Mouse (Mus musculus) limb, embryonic 11.5 days (tissue): ENCODE results near the gene Usp40. TPM values are rescaled to one million over a fixed set of nuclear protein-coding genes. Genes with fewer than 3 reads are reported as not detected.

Source experiments
- ATAC-seq: fragments of 200-750 bp; cut with Nextera tagmentation; 2 replicates; pipeline ENCODE4 v1.8.0; 2017; ENCODE audit warnings: low read depth; ENCODE audit not compliant: insufficient number of reproducible peaks, low FRiP score, low TSS enrichment
- DNase-seq: peaks from one replicate; pipeline ENCODE4 v3.0.0-alpha.2; 2015; ENCODE audit warnings: low spot score
- H3K27ac ChIP-seq: fragments of 300-500 bp; sonication (generic); replicated peaks from 2 replicates; pipeline ENCODE4 v1.5.1; 2014; ENCODE audit warnings: low read depth, mild to moderate bottlenecking, low read length
- H3K27me3 ChIP-seq: fragments of 300-500 bp; sonication (generic); 2 replicates; pipeline ENCODE4 v1.6.1; 2014; ENCODE audit warnings: mild to moderate bottlenecking, low read length, mixed read lengths; ENCODE audit not compliant: control insufficient read depth, insufficient read depth
- H3K36me3 ChIP-seq: fragments of 300-500 bp; sonication (generic); 2 replicates; pipeline ENCODE4 v1.6.1; 2014; ENCODE audit warnings: mild to moderate bottlenecking, low read length, moderate library complexity, mixed read lengths; ENCODE audit not compliant: control insufficient read depth, insufficient read depth
- H3K4me1 ChIP-seq: fragments of 300-500 bp; sonication (generic); 2 replicates; pipeline ENCODE4 v1.6.1; 2014; ENCODE audit warnings: low read length, mixed read lengths; ENCODE audit not compliant: control insufficient read depth, insufficient read depth
- H3K4me2 ChIP-seq: fragments of 300-500 bp; sonication (generic); 2 replicates; pipeline ENCODE4 v1.6.1; 2014; ENCODE audit warnings: low read depth, mild to moderate bottlenecking, moderate library complexity; ENCODE audit not compliant: severe bottlenecking
- H3K4me3 ChIP-seq: fragments of 300-500 bp; sonication (generic); 2 replicates; pipeline ENCODE4 v1.5.1; 2014; ENCODE audit warnings: low read depth, low read length
- H3K9ac ChIP-seq: fragments of 300-500 bp; sonication (generic); 2 replicates; pipeline ENCODE4 v1.6.1; 2014; ENCODE audit warnings: mild to moderate bottlenecking, low read length
- H3K9me3 ChIP-seq: fragments of 300-500 bp; sonication (generic); 2 replicates; pipeline ENCODE4 v1.6.1; 2016; ENCODE audit warnings: low read length; ENCODE audit not compliant: control insufficient read depth
- WGBS: fragments of 180-500 bp; shearing (Covaris S2); extraction: QIAGEN DNeasy Blood & Tissue Kit; methylation state at CpG from one replicate; pipeline ENCODE4 v1.1.7; 2014; 5-methylcytosine and 5-hydroxymethylcytosine counted together
- polyA plus RNA-seq: library from polyadenylated mRNA; unstranded; fragments of >200 nt; fragmentation: Nextera tagmentation; extraction: Ambion mirVana; gene quantifications from 2 replicates; pipeline ENCODE4 v1.2.1, GENCODE M21; 2014

Usp40 gene
- polyA plus RNA-seq, 1 experiment from 2014 or later: 38.5 TPM

- H3K4me2 ChIP-seq: no peak overlapping the region
- no peaks in the 10 kb centered on the region for H3K27me3 ChIP-seq
- ATAC-seq (no peak), DNase-seq (no peak)
- peaks cover 19% of the 10 kb centered on the region; the same call in 1 of the 2 replicates for H3K36me3 ChIP-seq
- no peak overlapping the region for H3K9ac ChIP-seq
- H3K4me3 ChIP-seq: no peak overlapping the region
- WGBS: 86% methylated on average over 7 of the region's 7 CpGs
- no peak overlapping the region for H3K27ac ChIP-seq
- H3K4me1 ChIP-seq: no peaks in the 10 kb centered on the region
- H3K9me3 ChIP-seq: no peaks in the 10 kb centered on the region
Observed at GRCm38 (mm10) chr1:87936075-87936474, 72.3 kb downstream of the Usp40 start.

DNA sequence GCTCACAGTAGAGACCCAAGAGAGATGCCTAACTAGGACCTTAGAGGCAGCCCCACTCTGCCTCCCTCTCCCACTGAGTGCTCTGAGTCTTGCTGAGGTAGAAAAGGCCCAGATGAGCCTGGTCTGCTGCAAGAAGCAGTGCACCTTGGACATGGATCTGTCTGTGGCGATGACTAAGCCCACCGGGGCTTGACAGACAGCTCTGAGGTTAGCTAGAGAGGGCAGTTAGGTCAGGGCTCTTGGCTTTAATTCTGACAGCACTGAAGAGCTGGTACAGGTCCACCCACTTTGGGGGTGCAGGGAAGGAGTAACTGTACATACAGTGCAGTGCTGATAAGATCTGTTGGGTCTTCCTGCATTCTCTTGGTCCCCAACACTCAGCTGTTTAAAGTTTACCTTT, 72.8 kb downstream of the Usp40 start:
- Histone ChIP-seq H3K27ac (no peak overlapping the region), H3K9ac (no peak overlapping the region), H3K9me3 (no peaks in the 10 kb centered on the region), H3K4me2 (no peak overlapping the region), H3K4me3 (no peak overlapping the region), H3K36me3 (peaks cover 18% of the 10 kb centered on the region; the same call in 1 of the 2 replicates), H3K4me1 (no peaks in the 10 kb centered on the region), H3K27me3 (no peaks in the 10 kb centered on the region)
- ATAC-seq (no peak), DNase-seq (no peak)
- WGBS: 94% methylated on average over 2 of the region's 2 CpGs

GRCm38 (mm10) chr1:87935095-87935494, 73.3 kb downstream of the Usp40 start:
- Histone ChIP-seq H3K27ac (no peak overlapping the region), H3K4me3 (no peak overlapping the region), H3K4me1 (no peaks in the 10 kb centered on the region), H3K9ac (no peak overlapping the region), H3K36me3 (peaks cover 18% of the 10 kb centered on the region; the same call in 1 of the 2 replicates), H3K4me2 (no peak overlapping the region), H3K27me3 (no peaks in the 10 kb centered on the region), H3K9me3 (no peaks in the 10 kb centered on the region)
- DNase-seq (no peak), ATAC-seq (no peak)
- 92% methylated on average over 9 of the region's 9 CpGs for WGBS

DNA sequence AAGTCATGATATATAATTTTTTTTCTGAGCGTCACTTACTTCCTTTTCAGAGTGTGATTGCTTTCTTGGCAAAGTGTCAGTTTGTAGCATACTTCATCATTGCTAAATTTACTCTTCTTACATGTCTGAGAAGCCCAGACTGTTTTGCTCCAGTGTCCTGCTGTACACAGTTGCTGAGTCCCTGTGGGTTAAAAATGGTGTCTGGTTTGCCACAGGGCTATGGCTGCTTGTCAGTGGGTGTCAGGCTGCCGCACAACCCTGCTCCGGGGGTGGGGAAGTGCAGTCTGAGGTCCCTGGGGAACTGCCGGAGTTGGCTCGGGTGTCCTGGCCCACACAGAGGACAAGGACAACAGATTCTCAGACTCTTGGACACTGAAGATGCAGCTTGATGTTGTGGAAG, 75.3 kb downstream of the Usp40 start:
- Histone ChIP-seq H3K27ac (no peak overlapping the region), H3K4me1 (no peaks in the 10 kb centered on the region), H3K9ac (no peak overlapping the region), H3K4me2 (no peak overlapping the region), H3K27me3 (no peaks in the 10 kb centered on the region), H3K36me3 (peaks cover 13% of the 10 kb centered on the region; the same call in 1 of the 2 replicates), H3K4me3 (no peak overlapping the region), H3K9me3 (no peaks in the 10 kb centered on the region)
- 92% methylated on average over 5 of the region's 5 CpGs for WGBS
- ATAC-seq: no peak
- no peak for DNase-seq

GRCm38 (mm10) chr1:87929730-87930129, 78.6 kb downstream of the Usp40 start:
- Histone ChIP-seq H3K4me3 (no peak overlapping the region), H3K4me1 (no peaks in the 10 kb centered on the region), H3K27me3 (no peaks in the 10 kb centered on the region), H3K9me3 (no peaks in the 10 kb centered on the region), H3K4me2 (no peak overlapping the region), H3K36me3 (peaks cover 15% of the 10 kb centered on the region), H3K9ac (no peak overlapping the region), H3K27ac (no peak overlapping the region)
- no peak for ATAC-seq
- 80% methylated on average over 5 of the region's 5 CpGs for WGBS
- no peak for DNase-seq

DNA sequence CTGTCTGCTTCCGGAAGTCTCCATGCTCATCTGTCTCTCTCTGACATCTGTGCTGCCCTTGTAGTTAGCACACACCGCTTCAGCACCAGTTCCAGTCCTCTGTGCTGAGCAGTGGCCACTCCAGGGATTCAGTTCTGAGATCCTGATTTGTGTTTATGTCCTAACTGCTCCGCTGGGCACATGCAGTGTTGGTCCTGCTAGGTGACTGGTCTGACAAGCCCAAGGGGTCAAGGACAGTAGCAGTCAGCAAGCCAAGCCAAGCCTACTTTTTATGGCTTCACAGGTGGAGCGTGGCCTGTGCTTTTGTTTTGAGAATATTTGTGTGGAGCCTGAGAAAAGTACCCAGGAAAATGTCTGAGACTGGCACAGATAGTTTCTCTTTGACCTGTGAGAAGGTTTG, 83.5 kb downstream of the Usp40 start:
- H3K4me3 ChIP-seq: no peak overlapping the region
- no peak overlapping the region for H3K9ac ChIP-seq
- no peak for DNase-seq
- no peaks in the 10 kb centered on the region for H3K27me3 ChIP-seq
- ATAC-seq: no peak
- no peak overlapping the region for H3K27ac ChIP-seq
- H3K9me3 ChIP-seq: no peaks in the 10 kb centered on the region
- H3K4me1 ChIP-seq: no peaks in the 10 kb centered on the region
- H3K4me2 ChIP-seq: no peak overlapping the region
- H3K36me3 ChIP-seq: peaks cover 12% of the 10 kb centered on the region
- WGBS: 95% methylated on average over 4 of the region's 4 CpGs

DNA sequence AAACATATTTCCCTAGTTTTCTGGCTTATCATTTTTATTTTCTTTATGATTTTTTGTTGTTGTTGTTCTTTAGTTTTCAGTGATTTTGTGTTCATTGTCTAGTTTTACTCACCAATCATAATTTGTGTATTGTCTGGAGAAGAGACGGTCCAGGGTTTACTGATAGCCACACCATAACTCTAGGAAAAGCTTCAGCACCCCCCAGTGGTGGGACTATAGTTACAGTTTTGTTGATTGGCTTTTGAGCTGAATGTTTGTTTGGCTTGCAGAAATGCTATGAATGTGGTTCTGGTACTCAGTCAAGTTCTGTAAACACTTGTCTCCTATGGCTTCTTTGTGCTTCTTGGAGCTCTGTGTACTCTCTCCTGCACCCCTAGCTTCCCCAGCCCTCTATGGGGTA, 85.7 kb downstream of the Usp40 start:
- no peak for ATAC-seq
- peaks cover 12% of the 10 kb centered on the region for H3K36me3 ChIP-seq
- H3K4me1 ChIP-seq: no peaks in the 10 kb centered on the region
- H3K4me3 ChIP-seq: no peak overlapping the region
- H3K9ac ChIP-seq: no peak overlapping the region
- H3K4me2 ChIP-seq: no peak overlapping the region
- no peak for DNase-seq
- no peaks in the 10 kb centered on the region for H3K9me3 ChIP-seq
- H3K27ac ChIP-seq: no peak overlapping the region
- 84% methylated on average over 1 of the region's 1 CpGs for WGBS
- H3K27me3 ChIP-seq: no peaks in the 10 kb centered on the region

DNA sequence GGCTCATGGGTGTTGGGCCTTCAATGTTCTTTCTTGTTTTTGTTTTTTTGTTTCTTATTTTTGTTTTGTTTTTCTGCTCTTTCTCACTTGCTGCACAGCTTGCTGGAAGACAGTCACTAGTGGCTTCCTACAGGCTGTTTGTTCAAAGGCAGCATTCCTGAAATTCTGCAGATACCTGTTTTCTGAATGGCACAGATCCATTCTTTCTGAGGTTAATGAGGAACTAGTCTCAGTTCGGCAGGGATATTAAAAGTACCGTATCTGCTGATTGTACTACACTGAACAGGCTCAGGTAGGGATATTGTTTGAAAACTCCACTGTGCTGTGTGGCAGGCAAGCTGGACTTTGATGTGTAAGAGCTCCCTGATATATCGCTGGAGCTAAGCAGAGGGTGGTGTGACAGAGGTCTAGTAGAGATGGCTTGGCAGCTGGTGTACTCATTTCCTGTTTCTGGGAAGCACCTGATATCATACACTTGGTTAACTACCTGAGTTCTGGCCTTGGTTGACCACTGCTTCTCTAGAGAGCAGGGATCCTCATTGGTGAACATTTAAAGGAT, 88.2 kb downstream of the Usp40 start:
- WGBS: 92% methylated on average over 3 of the region's 3 CpGs
- Histone ChIP-seq H3K9ac (no peak overlapping the region), H3K4me3 (no peak overlapping the region)

DNA sequence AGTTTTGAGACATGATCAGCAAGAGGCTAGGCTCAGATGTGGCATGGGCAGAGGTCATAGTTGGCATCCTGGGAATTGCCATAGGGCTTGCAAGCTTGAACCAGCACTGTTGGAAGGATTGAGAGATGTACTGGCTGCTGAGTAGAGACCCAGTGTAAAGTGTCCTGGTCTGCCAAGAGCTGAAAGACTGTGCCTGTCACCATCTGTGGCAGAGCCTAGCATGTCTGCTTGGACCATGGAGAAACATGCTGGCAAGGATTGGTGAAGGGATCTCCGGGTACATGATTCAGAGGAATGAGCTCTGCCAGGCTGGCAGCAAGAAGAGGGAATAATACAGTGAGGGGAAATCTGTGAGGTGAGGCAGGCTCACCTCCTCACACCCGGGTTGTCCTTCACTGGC, 90.3 kb downstream of the Usp40 start:
- WGBS: 92% methylated on average over 2 of the region's 2 CpGs
- H3K36me3 ChIP-seq: no peaks in the 10 kb centered on the region; the same call in 1 of the 2 replicates
- H3K9ac ChIP-seq: no peak overlapping the region
- no peaks in the 10 kb centered on the region for H3K4me1 ChIP-seq
- H3K4me2 ChIP-seq: no peak overlapping the region
- H3K27ac ChIP-seq: no peak overlapping the region
- no peaks in the 10 kb centered on the region for H3K27me3 ChIP-seq
- ATAC-seq: no peak
- DNase-seq: no peak
- H3K9me3 ChIP-seq: no peaks in the 10 kb centered on the region
- no peak overlapping the region for H3K4me3 ChIP-seq

More for the DNA sequence above, 88.2 kb downstream of the Usp40 start:
- no peak overlapping the region for H3K4me2 ChIP-seq
- no peak for DNase-seq
- H3K27ac ChIP-seq: no peak overlapping the region
- no peak for ATAC-seq
- no peaks in the 10 kb centered on the region for H3K27me3 ChIP-seq
- no peaks in the 10 kb centered on the region for H3K9me3 ChIP-seq
- peaks cover 3% of the 10 kb centered on the region for H3K36me3 ChIP-seq
- H3K4me1 ChIP-seq: no peaks in the 10 kb centered on the region
